Mouse (Mus musculus) thymus, adult 18-20 months (tissue): ENCODE measurements around the gene Dip2b.

ENCODE experiments used
- DNase-seq, 2 experiments: peaks; one replicate each; pipeline ENCODE4 v3.0.0; 2022; ENCODE audit warnings: mixed read lengths in 2 of 2

The Dip2b gene

DNA sequence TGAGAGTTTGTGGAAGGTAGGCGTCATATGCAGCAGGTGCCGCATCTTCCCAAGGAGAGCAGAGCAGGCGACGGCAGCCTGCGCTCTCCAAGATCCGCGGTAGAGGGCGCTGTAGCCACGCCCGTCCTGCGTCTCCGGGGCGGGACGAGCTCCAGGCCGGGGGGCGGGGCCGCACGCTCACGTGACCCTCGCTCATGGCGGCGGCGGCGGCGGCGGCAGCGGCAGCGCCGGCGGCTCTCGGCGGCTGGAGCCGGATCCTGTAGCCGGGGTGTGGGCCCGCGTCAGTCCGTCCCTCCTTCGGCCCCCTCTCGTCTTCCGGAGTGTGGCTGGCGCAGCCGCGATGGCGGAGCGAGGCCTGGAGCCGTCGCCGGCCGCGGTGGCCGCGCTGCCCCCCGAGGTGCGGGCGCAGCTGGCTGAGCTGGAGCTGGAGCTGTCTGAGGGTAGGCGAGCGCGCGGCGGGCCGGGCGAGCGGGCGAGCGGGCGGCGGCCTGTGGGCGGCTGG is at the start of gene Dip2b:
Gene Dip2b (plus strand): TSS at position 195 of the 502 bp plus-strand sequence.
- DNase-seq: peak; percentile 85 to 87

DNA sequence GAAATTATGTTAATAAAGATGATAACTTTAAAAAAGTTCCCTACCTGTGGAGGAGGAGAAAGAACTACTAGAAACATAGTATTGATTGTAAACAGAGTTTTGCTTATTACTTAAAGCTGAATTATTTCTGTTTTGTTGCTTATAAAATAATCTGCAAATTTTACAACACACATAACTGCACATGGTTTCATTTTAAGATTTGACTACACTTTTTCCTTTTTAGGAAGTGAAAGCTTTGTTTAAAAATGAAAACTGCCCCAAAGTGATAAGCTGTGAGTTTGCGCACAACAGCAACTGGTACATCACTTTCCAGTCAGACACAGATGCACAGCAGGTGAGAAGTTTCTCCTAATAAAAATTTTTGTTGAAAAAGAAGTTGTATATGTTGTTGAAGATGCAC is 45.4 kb upstream of the Dip2b start:
- no peak for DNase-seq

DNA sequence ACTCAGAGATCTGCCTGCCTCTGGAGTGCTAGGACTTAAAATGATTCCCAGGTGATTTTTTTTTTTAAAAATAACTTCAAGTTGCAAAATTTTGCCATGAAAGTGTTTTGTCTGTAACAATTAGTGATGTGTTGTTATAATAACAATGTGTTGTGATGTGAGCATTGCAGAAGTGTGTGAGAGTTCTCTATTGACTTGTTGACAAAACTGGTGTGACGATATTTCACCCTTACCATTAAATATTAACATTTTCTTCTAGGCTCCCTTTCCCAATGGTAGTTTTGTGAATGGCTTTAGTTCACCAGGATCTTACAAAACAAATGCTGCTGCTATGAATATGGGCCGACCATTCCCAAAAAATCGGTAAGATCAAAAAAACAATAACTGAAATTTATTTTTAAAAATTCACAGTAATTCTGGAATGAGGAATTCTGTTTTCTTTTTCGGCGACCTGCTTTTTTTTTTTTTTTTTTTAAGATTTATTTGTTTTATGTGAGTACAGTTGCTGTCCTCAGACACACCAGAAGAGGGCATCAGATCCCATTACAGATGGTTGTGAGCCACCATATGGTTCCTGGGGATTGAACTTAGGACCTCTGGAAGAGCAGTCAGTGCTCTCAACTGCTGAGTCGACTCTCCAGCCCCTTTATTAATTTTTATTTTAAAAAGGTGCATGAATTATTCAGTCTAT is 41.2 kb upstream of the Dip2b start:
- no peak for DNase-seq

DNA sequence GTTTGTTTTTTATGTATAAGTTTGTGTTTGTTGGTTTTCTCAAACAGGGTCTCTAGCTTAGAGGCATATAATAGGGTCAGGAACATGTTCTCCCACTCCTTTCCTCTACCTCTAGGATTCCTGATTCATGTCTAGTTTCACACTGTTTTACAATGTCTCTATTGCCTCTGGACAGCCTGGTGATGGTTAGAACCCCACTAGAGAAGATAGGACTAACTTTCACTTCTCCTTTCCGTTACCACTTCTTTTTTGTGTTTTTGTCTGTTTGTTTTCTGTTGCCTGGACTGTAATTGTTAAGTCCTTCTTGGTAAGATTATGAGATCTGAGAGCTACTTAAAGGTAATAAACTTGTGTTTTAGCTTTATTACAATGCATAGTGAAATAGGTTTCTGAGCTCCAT is 39.1 kb upstream of the Dip2b start:
- no peak for DNase-seq

DNA sequence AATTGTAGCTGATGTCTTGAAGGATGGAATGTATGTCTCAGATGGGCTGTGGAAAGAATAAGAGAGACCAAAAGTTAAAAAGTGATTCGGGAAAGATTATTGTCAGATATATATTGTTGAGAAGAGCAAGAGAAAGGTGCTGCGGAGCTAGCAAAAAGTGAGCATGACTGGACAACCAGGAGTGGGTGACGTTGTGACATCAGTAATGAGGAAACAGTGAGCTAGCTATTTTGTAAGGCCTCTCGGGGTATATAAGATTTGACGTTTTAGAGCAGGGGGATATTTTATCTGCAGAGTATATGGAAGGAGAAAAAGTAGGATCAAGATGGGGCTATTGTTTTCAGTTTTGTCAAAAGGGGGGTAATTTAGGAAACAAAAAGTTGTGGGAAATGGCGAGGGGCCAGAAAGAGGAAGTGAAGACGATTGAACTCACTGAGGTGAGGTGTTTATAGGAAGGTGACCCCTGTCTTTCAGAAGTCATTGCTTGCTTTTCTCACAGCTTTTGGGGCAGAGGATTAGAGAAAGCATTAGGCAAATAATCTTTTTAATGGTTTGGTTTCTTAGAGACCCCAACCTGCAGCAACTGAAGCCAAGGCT is 33.7 kb upstream of the Dip2b start:
- no peak for DNase-seq

DNA sequence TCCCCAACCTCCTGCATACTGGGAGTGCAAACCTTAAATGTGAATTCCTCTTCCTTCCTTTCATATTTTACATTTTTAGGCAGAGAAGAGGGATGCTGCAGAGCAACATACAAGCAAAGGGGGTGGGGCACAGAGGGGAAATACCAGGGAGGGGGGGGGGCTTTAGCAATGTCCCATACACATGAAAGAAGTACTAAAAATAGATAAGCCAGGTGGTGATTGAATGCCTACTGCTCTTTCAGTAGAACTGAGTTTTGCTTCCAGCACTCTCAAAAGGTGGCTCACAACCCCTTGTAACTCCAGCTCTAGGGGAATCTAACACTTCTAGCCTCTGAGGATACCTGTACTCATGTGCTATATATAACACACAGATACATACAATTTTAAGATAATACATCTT is 32.3 kb upstream of the Dip2b start:
- DNase-seq: no peak

DNA sequence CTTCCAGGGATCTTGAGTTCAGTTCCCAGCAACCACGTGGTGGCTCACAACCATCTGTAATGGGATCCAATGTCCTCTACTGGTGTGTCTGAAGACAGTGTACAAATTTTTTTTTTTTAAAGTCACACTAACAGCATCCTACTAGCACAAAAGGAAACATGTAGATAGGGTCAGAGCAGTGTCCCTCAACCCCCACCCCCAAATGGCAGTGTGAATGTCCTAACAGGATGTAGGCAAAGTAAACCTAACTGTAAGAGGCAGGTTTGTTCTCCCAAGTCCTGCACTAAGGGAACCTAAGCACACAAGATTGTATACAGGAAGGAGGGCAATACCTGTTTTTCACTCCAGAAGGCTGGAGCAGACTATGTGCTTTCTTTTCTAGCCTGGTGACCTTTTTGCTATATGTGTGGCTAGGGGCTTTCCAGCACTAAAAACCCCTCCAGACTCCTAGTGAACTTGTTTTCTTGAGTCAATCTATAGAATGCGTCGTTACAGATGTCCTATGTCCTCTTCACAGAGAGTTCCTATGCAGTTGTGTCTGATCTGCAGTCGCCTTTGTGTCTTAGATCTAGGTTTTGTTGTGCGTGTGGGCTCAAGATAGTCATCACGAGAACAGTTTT is 20.1 kb upstream of the Dip2b start:
- no peak for DNase-seq

DNA sequence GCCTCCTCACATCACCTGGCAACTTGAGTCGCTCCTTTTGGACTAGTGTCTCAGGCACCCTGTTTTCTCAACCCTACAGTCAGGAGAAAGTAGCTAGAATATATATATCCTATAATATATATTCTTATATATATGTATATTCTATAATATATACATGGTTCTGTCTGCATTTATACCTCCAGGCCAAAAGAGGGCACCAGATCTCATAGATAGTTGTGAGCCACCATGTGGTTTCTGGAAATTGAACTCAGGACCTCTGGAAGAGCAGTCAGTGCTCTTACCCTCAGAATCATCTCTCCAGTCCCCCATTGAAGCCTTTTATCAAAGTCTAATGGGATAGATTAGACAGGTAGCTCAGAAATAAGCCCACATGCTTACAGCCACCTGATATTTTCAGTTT is 17.3 kb upstream of the Dip2b start:
- no peak for DNase-seq

DNA sequence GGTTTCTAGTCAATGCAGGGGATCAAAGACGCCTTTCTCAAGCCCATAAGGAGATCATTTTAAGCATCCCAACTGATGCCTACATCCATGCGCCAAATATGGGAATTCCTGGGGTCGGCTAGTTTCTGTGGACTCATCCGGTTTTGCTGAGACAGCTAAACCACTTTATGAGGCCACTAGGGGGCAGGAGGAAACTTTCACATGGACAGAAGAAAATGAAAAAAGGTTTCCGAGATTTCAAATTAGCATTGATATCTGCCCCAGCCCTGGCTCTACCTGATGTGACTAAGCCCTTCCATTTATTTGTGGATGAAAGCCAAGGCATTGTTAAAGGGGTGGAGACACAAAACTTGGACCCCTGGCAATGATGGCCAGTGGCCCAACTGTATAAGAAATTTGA is 15.5 kb upstream of the Dip2b start:
- DNase-seq: peak in 1 of 2 experiments; percentile 8

DNA sequence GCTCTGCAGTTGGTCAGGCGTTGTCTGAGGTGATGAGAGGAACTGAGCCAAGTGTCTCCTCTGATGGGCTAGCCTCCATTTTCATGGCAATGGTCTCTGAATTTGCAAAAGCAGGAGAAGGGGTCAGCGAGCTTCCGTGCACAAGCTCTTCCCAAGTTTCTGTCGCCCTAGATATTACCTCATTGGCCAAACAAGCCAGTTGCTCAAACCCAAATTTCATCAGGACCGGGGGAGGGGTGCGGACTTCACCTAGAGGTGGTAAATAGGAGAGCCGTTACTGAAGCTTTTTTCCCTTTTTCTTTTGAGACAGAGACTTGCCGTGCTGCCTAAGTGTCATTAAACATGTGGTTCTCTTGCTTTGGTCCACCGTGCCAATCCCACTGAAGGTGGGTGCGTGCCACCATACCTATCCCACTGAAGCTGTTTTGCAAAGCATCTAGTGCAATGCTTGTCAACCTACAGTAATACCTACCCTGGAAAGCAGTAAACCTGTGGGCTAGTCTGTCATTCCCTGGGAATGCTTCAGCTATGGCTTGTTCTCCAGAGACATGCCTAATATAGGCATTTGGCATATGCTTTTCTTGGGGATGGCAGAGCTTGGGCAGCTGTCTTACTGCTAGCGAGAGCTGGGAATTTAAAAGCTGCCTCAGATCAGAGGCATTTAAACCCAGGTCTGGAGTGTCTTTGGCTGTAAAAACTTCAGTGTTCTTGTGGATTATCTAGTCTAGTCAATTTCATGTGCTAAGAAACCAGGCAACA is 13.2 kb upstream of the Dip2b start:
- no peak for DNase-seq

DNA sequence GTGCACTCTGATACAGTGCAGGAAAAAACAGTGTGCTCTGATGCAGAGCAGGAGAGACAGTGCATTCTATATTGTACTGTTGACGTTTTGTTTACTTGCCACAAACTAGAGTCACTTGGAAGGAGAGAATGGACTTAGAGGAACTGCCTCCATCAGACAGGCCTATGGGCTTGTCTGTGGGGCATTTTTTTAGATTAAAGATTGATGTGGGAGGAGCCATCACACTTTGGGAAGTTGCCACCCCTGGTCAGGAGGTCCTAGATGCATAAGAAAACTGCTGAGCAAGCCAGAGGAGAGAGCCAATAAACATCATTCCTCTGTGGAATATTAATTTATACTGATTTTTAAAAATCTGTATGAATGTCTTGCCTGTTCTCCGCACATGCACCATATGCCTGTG is 10.3 kb upstream of the Dip2b start:
- no peak for DNase-seq

DNA sequence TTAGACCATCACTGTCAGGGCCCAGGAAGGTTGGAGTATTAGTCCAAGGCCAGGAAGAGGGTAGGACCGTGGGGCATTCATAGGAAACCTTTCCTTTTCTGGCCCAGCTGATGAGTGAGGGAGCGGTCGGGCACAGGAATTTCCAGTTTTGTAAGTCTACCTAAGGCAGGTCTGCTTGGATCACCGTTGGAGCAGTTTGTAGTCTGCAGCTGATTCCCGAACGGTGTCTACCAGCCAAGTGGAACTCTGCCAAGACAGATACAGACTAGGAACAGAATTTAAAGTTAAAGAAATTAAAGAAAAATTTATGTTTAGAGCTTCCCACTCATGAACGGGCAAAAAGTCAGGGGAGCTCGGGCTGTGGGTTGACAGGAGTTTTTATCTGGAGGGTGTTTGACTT is 9.0 kb upstream of the Dip2b start:
- DNase-seq: no peak

DNA sequence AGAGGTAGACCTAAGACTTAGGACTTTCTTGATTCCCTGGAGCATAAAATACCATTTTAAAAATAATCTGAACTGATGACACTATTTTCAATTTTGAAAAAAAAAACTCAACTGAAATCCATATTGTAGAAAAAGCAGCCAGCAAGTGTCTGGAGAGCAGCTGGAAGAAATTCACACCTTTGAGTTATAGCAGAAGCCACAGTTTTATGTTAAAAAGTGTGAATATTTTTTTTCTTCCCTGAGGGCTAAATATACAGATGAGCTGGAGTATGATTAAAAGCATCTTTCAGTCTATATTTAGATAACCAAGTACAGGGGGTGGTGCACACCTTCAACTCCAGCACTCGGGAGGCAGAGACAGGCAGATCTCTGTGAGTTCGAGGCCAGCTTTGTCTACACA is 8.6 kb upstream of the Dip2b start:
- no peak for DNase-seq

DNA sequence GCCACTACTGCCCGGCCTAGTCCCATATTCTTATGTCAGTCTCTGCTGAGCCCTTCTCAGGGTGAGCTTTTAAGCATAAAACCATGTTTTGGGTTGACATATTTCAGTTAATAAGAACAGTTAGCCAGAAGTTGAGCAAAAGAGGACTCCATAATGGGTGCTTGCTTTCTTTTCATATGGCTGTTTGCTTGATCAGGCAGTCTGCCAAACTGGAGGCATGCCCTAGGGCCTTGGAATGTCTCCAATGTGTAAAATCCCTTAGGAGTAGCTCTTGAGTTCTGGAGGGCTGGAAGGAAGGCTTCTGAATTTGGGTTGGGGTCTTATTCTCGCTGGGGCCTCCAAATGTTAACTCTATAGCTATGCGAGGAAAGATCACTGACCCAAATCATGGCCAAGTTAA is 5.9 kb upstream of the Dip2b start:
- no peak for DNase-seq

DNA sequence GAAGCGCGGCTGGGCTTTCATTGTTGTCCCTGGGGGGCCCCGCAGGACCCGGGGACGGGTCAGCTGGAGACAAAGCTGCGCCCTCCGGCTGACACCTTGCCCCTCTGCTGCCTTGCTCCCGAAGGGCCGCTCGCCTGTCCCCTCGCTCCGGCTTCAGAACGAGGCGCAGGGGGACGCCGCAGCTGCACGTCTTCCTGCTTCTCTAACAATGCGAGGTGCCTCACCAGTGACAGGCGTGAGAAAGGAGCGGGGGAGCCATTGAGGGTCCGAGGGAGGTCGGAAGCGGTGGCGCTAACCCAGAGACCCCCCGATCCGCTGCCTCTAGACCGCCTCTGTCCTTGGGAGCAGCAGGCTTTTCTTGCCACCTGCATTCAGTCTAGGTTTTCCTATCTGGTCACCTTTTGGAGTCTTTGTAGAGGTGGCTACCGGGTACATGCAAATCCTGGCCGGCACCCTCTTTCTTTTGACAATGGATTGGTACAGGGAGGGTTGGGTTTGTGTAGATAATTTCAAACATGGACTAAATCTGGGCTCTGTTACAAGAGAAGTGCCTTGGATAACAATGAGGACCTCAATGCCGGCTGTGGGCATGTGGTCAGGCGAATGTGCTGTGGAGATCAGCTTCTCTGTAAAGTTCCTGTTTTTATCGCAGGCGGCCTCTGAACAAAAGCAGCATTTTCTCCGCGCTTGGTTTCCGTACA is 687 bp downstream of the Dip2b start:
- DNase-seq: peak; percentile 56 to 67

DNA sequence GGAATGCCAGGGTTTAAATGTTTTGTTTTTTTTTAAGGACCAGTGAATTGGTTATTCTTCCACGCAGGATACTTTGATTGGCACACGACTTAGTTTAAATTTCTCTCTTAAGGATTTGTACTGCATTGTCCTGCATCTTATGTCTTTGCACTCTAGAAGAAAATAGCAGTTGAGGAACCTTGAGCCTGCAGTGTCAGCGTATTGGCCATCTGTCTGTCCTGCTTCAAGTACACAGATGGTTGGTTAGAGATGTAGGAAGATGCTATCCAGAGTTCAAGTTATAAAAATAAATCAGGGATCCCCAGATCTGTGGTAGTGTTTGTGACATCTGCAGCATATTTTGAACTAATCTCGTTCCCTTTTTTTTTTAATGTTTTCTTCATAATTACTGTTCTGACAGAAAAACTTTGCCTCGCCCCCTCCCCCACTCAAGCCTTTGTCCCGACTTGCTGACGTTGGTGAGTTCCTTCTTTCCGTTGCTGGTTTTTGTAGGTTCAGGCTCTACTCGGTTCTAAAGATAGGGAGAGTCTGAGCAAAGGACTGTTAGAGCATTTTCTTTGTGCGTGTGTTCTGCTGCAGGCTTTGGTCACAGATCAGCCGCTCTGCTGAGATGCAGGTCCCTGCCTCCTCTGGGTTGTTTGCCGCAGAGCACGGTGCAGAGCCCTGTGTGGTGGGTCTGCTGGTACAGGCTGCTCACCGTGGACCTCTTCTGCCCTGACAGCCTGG is 2.2 kb downstream of the Dip2b start:
- no peak for DNase-seq

DNA sequence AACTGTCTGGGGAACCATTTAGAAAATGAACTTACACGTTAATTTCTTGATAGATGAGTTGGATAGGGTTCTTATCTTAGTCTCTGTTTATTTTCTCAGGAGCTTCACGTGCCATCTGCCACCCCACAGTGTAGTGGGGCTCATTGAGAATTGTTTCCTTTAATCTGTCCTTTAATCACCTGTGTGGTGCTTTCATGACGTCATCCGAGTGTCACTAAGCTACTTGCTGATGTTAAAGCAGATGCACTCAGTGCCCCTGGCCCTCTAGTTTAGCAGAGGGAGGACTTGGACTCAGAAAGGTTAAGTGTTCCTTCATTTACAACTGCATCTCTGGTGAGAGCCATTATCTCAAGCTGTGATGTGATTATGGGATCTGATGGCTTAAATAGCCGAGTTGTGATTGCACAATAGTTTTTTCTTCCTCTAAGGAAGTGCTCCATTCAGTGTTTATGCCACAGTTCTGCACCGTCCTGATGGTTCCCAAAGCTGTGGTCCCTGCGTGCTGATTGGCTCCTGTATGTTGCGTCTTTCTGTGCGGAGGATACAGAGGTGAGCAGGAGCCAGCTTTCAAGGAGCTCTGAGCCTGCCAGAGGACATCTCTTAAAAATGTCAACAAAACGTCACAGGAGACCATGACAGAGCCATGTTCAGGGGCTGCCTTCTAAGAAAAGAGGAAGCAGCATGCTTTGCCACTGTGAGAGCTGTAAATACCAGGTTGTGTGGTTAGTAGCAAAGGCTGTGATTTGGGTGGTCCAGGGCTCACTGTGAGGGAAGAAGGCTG is 3.0 kb downstream of the Dip2b start:
- no peak for DNase-seq

DNA sequence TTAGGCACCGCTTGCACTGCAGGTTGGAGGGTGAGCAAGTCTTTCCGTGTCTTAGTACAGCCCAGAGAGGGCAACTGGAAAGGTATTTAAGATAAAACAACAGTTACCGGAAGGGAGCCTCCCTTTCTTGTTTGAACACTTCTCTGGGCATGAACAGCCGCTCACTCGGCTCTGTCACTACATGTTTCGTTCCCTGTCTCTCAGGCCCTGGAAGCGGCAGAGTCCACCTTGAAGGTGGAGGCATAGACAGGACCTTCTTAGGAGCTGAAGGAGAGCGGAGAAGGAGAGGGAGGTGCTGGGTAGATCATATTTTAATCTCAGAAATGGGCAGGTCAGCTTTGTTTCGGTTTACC is 3.6 kb downstream of the Dip2b start:
- DNase-seq: no peak

DNA sequence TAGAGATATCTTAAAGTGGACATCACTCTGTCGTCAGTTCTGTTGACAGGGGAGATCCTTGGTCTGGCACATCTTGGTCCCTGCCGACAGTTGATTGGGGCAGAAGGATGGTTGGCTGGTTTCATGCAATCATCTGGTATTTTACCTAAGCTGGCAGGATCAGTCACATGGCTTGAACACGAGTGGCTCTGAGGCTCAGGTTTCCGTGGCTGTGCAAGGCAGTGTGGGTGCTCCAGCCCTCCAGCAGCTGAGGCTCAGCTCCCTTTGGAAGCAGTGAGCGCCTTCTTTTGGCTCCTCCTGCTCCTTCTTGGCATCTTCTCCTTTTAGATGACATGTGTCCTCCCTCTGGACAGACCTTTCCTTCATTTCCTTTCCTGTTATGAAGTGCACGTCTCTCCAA is 7.1 kb downstream of the Dip2b start:
- no peak for DNase-seq

DNA sequence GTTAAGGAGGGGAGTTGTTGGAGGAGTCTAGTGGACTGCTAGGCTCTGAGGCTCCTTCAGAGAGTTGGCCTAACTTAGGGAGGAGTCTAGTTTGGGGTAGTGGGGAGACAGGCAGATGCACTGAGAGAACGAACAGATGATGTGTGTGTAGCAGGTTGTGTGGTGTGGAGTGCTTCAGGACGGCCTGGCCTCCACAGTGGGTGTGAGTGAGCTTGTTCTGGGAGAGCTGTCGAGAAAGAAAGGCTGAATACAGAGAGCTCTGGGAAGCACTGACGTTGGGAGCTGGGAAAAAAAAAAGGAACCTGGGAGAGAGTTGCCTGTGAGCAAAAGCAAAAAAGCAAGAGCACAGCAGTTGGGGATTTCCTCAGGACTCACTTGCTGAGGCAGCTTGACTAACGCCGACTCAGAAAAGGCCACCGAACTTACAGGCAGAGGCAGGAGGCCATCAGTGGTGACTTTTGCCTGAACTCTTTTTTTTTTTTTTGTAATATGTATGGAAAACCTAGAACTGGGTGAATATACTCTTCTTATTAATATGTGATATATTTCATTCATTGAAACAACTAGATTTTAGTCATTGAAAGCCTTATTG is 11.1 kb downstream of the Dip2b start:
- DNase-seq: no peak

DNA sequence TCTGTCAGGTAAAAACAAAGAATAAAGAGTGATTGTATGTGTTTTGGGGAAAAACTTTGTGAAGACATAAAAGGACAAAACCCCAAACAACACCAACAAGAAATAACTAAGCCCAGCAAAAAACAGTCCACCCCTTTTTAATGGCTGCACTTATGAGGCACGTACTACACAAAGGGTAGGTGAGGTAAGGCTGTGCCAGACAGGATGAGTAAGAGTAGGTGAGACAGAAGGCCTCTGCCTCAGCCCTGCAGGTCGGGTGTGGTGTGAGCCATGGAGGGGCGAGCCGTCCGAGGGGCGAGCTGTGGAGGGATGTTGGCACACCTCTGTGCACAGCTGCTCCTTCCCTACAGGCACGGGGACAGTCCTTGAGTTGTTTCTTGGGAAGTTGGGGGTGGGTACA is 12.5 kb downstream of the Dip2b start:
- DNase-seq: no peak
